Mouse (Mus musculus) right cerebral cortex, postnatal 4 days (tissue): Measurements from ENCODE around the gene Gpr176.

Experiments used
- DNase-seq: peaks from one replicate; pipeline ENCODE4 v3.0.0-alpha.2; 2022

The Gpr176 gene

GRCm38 (mm10) chr2:118372561-118372900 lies 688 bp downstream of the Gpr176 start:
- no peak for DNase-seq

- no peak for DNase-seq
Observed at GRCm38 (mm10) chr2:118371841-118372240, 1.4 kb downstream of the Gpr176 start.

- no peak for DNase-seq
Observed at GRCm38 (mm10) chr2:118355138-118355719, 18.0 kb downstream of the Gpr176 start.

- DNase-seq: no peak
Observed at GRCm38 (mm10) chr2:118353916-118354403, 19.3 kb downstream of the Gpr176 start.

GRCm38 (mm10) chr2:118353498-118353897 lies 19.7 kb downstream of the Gpr176 start:
- no peak for DNase-seq

- no peak for DNase-seq
Observed at GRCm38 (mm10) chr2:118345535-118345934, 27.7 kb downstream of the Gpr176 start.

GRCm38 (mm10) chr2:118343897-118344296 lies 29.3 kb downstream of the Gpr176 start:
- DNase-seq: no peak

GRCm38 (mm10) chr2:118341295-118341694 lies 31.9 kb downstream of the Gpr176 start:
- DNase-seq: no peak

- DNase-seq: no peak
Observed at GRCm38 (mm10) chr2:118336084-118336483, 37.1 kb downstream of the Gpr176 start.

GRCm38 (mm10) chr2:118322663-118323062 lies 50.6 kb downstream of the Gpr176 start:
- no peak for DNase-seq

- DNase-seq: no peak
Observed at GRCm38 (mm10) chr2:118321804-118322203, 51.4 kb downstream of the Gpr176 start.

- no peak for DNase-seq
Observed at GRCm38 (mm10) chr2:118321094-118321493, 52.1 kb downstream of the Gpr176 start.

- DNase-seq: no peak
Observed at GRCm38 (mm10) chr2:118320519-118320918, 52.7 kb downstream of the Gpr176 start.

- no peak for DNase-seq
Observed at GRCm38 (mm10) chr2:118319176-118319575, 54.0 kb downstream of the Gpr176 start.

- DNase-seq: no peak
Observed at GRCm38 (mm10) chr2:118316939-118317338, 56.3 kb downstream of the Gpr176 start.

GRCm38 (mm10) chr2:118315656-118316402 lies 57.4 kb downstream of the Gpr176 start:
- DNase-seq: no peak

- no peak for DNase-seq
Observed at GRCm38 (mm10) chr2:118307561-118307960, 65.7 kb downstream of the Gpr176 start.

GRCm38 (mm10) chr2:118306966-118307365 lies 66.3 kb downstream of the Gpr176 start:
- DNase-seq: no peak

- DNase-seq: no peak
Observed at GRCm38 (mm10) chr2:118306522-118306895, 66.7 kb downstream of the Gpr176 start.

GRCm38 (mm10) chr2:118305827-118306521 lies 67.2 kb downstream of the Gpr176 start:
- no peak for DNase-seq

GRCm38 (mm10) chr2:118303456-118303855 lies 69.8 kb downstream of the Gpr176 start:
- no peak for DNase-seq

- no peak for DNase-seq
Observed at GRCm38 (mm10) chr2:118301656-118302055, 71.6 kb downstream of the Gpr176 start.

- no peak for DNase-seq
Observed at GRCm38 (mm10) chr2:118301041-118301545, 72.1 kb downstream of the Gpr176 start.

GRCm38 (mm10) chr2:118299981-118300380 lies 73.2 kb downstream of the Gpr176 start:
- no peak for DNase-seq
